Mouse (Mus musculus) cerebellum, postnatal 14 days (tissue): ENCODE results near the gene Tiam1.

Experiments used
- DNase-seq, 2 experiments: peaks; one replicate each; pipeline ENCODE4 v3.0.0; 2021; ENCODE audit warnings: mixed read lengths in 2 of 2

Gene Tiam1

GRCm38 (mm10) chr16:89948040-89948439 lies 195.5 kb downstream of the Tiam1 start:
- DNase-seq = no peak

DNA sequence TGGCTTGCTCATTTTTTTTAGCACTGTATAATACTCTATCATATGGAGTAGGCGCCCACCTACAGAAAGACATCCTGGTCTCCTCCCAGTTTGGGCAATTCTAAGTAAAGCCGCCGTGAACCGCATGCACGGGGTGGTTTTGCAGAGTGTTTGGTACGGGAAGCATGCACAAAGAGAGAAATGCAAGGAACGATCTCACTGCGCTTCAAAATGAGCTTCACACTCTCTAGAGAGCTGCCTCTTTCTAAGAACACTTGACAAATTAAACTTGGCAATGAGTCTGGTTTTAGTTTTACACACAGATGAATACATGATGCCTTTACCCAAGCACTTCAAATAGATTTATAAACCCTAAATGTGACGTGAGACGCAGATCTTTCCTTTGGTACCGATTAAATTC lies 196.8 kb downstream of the Tiam1 start:
- no peak for DNase-seq

- no peak for DNase-seq
Observed at GRCm38 (mm10) chr16:89944604-89945283, 198.8 kb downstream of the Tiam1 start.

DNA sequence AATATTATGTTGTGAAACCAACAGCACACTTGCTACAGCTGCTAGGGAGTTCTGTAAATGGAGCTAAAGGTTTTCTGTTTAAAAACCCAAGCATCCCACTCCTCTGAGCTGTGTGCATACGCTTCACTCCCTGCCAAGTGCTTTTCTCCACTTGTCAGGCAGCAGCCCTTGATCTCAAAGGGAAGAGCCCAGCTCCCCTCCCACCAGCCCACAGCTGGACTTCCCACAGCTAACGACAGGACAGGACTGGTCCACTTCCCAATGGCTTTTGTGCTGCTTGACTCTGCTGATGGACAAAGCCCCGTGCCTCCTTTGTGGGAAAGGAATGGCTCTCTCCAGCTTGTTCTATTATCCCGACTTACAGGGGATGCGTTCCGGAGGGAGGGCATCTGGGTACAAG lies 199.5 kb downstream of the Tiam1 start:
- DNase-seq = no peak

DNA sequence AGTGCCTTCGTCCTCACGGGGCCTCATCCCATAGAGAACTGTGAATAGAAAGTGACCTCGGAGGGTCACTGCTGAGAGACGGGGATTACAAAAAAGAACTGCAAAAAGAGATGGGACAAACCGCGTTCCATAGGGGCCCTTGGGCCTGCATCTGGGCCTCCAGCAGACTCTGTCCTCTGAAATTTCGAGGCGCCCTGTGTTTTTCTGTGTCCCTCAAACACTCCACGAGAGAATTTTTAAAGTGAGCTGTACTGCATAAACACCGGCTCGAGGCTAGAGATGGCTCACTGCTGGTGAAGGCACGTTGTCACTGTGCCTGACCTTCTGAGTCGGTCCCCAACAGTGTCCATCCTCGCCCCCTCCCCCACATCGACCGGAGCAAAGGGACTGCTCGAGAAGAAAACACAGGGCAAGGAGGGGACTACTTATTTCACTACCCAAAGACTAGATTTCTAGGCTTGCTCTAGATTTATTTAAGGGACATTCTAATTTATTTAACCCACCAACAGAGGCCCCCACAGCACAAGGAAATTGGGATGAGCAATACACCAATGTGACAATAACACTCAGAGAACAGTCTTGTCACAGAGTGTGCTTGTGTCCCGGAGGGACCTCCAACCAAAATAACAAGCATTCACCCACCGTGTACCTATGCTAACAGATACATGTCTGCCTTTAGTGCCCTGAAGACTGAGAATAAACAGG lies 200.2 kb downstream of the Tiam1 start:
- peak; percentile 64 to 65 for DNase-seq

- peak in 1 of 2 experiments; percentile 35 for DNase-seq
Observed at GRCm38 (mm10) chr16:89940696-89941095, 202.9 kb downstream of the Tiam1 start.

DNA sequence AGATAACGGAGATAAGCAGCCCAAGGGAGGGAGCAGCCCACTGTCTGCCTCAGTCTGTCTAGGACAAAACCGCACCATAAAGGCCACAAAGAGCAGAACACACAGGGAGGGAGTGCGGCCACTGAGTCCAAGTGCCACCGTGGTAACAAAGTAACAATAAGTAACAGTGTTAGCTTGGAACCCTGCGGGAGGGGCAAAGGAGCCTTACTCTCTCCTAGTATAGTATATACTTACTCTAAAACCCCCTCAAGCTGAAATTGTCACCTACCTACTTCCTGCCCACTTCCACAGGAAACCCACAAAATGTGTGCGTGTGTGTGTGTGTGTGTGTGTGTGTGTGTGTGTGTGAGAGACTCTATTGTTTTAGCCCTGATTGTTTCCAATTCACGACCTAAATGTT lies 205.3 kb downstream of the Tiam1 start:
- DNase-seq = no peak

GRCm38 (mm10) chr16:89936571-89936970 lies 207.0 kb downstream of the Tiam1 start:
- DNase-seq = no peak

GRCm38 (mm10) chr16:89935398-89935797 lies 208.2 kb downstream of the Tiam1 start:
- peak in 1 of 2 experiments; percentile 48 for DNase-seq

- DNase-seq = peak in 1 of 2 experiments; percentile 54
Observed at GRCm38 (mm10) chr16:89934616-89935015, 209.0 kb downstream of the Tiam1 start.

- DNase-seq = peak; percentile 48 to 67
Observed at GRCm38 (mm10) chr16:89933976-89934375, 209.6 kb downstream of the Tiam1 start.

DNA sequence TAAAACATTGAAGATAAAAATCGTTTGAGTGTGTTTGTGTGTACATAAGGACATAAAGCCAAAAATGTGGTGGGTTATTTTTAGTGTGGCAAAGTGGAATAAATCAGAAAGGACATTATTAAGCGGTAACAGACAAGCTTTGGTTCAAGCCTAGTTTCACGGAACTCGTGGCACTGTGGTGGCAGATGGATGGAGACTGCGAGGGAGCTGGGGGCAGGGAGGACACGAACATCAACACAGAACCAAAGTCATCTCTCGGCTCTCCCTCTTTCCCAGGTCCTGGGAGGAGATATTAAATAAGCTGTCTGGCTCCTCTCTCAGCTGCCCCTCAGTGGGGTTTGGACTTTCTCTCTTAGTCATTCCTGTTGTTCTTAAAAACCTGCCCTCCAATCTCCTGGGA lies 215.0 kb downstream of the Tiam1 start:
- DNase-seq = peak; percentile 47 to 55

DNA sequence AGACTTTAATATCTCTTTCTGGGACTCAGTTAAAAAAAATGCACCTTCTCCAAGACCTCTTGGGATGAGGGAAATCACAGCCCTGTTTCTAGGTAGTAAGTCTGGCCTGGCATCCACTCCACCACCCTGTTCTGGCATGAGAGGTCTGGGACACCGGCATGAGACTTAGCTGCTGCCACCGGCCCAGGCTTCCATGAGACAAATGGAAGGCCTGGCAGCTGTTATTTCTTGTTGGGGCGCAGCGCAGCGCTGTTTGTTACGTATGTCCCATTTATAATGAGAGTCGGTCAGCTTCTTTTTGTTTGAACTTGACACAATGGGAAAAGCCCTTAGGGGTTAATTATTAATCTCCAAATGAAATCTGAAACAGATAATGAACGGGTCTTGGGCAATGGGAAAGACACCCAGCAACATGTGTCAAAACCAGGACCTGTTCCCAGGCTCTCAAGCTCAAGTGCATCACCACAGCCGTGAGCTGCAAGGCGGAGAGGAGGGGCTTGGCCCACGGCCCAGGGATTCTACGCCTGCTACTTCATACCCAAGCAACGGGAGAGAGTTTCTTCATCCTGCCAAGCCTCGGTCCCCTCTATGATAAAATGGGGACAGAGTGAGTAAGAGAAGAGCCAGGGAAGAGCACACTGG lies 219.2 kb downstream of the Tiam1 start:
- peak; percentile 79 to 80 for DNase-seq

- DNase-seq = peak; percentile 52 to 59
Observed at GRCm38 (mm10) chr16:89923311-89923710, 220.3 kb downstream of the Tiam1 start.

DNA sequence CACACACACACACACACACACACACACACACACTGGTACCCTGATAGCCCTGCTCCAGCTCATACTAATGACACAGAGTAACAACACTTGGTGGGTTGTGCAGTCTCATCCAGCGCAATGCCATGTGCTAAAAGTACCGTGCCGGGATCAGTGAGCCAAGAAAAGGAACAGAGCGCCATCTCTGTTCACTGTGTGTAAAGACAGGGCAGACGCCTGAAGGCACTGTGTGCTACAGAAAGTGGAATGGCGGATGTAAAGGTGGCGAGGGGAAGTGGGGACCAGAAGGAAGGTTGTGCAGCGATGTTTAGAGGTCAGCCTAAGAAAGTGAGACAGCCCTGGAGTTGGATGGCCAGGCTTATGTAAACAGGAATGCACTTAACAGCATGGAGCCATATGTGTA lies 221.1 kb downstream of the Tiam1 start:
- DNase-seq = peak in 1 of 2 experiments; percentile 57

- DNase-seq = peak; percentile 69 to 81
Observed at GRCm38 (mm10) chr16:89921370-89921769, 222.2 kb downstream of the Tiam1 start.

GRCm38 (mm10) chr16:89920417-89920816 lies 223.2 kb downstream of the Tiam1 start:
- DNase-seq = no peak

DNA sequence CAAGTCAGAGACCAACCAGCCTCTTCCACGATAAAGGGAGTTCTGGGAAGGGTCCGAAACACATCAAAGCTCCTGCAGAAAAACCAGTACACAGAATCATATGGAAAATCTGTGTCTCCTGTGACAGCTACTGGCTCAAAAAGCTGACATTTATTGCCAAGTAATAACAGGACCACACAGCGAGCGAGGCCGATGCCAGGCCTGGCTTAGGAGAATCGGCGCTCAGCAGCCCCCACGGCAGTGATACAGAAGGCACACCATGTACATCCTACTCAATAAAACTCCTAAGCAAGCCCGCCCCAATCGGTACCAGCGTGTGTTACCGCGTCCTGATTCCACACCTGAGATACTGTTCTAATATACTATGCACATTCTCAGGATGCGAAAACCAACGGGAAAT lies 226.2 kb downstream of the Tiam1 start:
- DNase-seq = peak; percentile 77 to 82

- DNase-seq = no peak
Observed at GRCm38 (mm10) chr16:89914946-89915345, 228.6 kb downstream of the Tiam1 start.

DNA sequence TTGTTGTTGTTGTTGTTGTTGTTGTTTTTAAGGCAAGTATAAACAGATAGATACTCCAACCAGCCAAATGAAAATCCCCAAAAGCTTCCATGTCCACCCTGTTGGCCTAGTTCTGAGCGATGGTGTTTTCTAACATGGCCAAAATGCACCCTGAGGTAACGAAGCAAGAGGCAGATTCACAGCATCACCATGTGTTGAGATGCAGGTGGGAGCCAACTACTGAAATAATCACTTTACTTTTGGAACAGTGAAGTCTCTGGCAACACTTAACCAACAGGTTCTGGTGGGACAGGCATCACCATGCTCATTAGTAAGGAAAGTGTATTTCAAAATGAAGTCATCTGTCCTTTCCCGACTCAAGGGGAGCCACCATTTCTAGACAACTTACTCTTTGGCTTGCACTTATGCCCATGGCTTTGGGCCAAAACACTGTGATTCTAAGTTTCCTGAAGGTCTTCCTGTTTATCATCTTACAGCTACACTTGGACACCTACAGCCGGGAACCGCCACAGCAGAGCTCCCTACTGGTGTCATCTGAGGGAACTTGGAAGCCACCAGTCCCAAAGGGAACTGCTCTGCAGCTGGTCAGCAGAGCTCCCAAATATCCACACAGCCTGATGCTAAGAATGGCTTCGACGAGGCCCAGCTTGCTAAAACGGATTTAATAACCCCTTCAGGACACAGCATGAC lies 230.7 kb downstream of the Tiam1 start:
- no peak for DNase-seq

- DNase-seq = no peak
Observed at GRCm38 (mm10) chr16:89909393-89910068, 234.0 kb downstream of the Tiam1 start.

- DNase-seq = no peak
Observed at GRCm38 (mm10) chr16:89907651-89908050, 235.9 kb downstream of the Tiam1 start.

DNA sequence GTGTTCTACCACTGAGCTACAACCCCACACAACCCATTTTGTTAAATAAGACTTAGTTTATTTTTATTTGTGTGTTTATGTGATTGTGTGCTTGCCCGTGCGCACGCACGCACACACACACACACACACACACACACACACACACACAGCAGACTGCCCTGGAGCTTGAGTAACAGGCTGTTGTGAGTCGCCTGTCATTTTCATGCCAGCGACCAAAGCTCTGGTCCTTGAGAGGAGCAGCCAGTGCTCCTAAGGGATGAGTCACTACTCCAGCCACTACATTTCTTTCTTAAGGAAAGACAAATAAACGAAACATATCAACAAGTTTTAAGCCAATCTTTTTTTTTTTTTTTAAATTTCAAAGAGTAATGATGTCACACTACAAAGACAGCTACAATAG lies 236.7 kb downstream of the Tiam1 start:
- no peak for DNase-seq
